Mouse (Mus musculus): ENCODE data around the gene Klhl42. TPM values are rescaled to one million over a fixed set of nuclear protein-coding genes. Genes with fewer than 3 reads are reported as not detected.
A peak's percentile ranks its signal among the peaks of the same experiment; 100 is the strongest.

Gene Klhl42
- total RNA-seq, 2 experiments from 2014 or later = 1.2 to 1.5 TPM

DNA sequence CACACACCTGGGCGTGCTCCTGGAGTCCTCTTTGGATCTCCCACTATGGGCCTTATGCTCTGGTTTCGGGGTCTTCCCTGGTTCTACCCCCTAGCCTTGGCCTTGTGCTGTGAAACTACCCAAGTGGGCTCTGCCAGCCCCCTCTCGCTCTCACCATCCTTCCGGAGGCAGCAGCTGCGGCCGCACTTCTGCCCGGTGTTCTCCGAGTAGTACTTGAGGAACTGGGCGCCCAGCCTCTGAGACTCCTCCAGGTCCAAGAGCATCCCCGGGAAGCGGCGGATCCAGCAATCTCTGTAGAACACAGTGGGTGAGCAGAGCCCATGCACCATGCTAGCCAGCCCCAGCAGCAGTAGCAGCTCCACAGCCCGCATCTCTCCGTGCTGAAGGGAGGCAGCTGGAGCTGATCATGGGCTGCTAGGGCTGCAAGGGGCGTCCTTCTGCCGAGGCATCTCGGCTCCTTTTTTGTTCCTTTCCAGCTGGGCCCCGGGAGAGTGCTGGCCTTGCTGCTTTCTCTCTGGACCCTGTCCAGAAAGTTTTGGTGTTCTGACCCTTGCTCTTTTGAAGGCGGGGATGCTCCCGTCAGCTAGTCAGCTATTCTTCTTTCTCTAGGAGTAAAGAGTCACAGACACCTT is 4.5 kb upstream of the Klhl42 start, which contains the start of gene Mansc4:
Mansc4 (minus strand) TSS at position 439 of the 632 bp plus-strand sequence.
- no peak for DNase-seq (ENCODE audit: low spot score)

DNA sequence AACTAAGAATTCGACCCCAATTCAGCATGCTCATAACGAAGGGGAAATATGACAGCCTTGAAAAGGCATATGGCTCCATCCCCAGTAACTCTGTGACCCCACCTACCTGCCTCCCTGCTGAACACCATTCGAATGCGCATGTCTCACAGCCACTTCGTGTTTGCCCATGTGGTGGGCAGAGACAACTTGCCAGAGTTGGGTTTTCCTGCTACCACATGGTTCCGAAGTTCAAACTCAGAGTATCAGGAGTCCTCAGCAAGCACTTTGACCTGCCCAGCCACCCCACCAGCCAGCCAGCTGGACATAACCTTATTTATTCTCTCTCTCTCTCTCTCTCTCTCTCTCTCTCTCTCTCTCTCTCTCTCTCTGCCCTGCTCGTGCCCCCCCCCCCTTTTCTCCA is 3.4 kb upstream of the Klhl42 start:
- no peak for DNase-seq (ENCODE audit: low spot score)

DNA sequence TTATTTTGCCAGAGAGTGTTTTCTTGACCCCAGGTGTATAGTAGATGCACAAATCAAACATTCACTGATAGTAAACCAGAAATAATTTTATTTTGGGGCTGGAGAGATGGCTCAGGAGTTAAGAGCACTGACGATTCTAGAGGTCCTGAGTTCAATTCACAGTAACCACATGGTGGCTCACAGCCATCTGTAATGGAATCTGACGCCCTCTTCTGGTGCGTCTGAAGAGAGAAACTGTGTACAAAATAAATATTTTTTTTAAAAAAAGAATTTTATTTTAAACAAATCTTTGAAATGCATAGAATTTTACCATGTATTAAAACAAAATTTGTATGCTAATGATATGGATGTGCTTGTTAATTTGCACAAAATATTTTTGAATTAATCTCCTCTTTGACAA is 2.7 kb upstream of the Klhl42 start:
- DNase-seq (ENCODE audit: low spot score) = no peak

DNA sequence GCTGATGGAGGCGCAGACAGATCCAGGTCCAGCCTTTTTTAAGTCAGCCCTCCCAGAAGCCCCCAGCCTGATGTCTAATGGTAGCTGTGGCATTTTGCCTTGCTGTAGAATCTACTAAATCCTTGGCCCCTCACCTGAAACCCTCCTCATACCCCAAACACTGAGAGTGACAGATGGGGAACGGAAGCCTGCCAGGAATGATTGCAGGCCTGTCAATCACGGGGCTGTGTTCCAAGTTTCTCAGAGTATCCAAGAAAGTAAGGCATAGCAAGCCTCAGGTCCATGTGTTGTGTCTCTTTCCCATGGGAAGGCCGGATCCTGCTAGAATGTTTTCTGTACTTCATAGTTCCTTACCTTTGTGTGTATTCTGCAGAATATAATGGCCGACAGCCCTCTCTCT is 988 bp upstream of the Klhl42 start:
- DNase-seq (ENCODE audit: low spot score) = no peak

DNA sequence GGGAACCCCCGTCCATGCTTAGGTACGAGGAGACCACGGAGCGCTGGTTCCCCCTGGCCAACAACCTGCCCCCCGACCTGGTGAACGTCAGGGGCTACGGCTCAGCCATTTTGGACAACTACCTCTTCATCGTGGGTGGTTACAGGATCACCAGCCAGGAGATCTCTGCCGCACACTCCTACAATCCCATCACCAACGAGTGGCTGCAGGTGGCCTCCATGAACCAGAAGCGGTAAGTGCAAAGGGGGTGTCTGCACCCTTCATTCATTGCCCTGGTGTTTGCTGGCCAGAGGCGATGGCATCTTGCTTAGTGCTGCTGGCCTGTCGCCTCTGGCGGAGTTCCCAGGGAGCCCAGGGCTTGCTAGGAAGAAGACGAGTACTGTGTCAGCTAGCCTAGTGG is 957 bp downstream of the Klhl42 start:
- peak; percentile 42 for DNase-seq (ENCODE audit: low spot score)

DNA sequence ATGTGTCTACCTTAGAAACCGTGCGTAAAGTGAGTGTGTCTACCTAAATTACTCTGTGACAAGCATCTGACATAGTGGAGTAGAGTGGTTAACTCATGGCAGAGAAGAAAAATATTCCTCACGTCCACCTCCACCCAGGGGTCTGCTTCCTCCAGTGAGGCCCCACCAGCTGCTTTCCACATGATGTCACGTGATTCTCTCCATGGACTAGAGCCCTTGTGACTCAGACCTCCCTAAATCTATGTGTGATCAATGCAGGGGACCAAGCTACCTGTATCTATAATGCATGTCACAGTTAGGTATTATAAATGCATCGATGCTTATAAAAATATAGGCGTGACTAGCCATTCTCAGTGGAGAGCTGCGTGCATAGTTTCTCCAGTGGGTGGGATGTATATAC is 3.6 kb downstream of the Klhl42 start:
- DNase-seq (ENCODE audit: low spot score) = no peak

DNA sequence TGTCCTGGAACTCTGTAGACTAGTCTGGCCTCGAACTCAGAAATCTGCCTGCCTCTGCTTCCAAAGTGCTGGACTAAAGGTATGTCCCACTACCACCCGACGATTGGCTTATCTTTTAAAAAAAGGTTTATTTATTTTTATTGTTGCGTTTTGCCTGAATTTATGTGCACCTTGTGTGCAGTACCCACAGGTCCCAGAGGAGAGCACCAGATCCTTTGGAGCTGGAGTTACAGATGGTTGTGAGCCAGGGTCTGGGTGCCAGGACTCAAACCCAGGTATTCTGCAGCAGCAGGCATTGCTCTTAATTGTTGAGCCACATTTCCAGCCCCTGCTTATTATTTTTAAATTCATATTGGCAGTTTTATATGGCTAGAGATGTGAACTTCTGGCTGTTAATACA is 4.9 kb downstream of the Klhl42 start:
- DNase-seq (ENCODE audit: low spot score) = no peak

DNA sequence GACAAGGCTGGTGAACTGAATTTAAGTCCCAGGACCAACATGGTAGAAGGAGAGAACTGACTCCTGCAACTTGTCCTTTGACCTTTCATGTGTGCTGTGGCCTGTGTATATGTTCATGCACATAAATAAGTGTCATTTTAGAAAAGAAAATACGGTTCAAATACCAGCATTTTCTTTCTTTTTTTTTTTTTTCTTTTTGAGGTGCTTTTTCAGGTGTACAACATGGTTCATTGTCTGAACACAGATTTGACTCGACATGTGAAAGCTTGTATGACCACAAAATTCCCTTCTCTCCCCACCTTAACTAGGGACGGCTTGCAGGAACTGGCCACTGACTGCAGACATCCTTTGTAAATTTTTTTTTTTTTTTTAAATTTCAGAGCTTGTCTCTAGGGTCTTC is 5.8 kb downstream of the Klhl42 start:
- no peak for DNase-seq (ENCODE audit: low spot score)

DNA sequence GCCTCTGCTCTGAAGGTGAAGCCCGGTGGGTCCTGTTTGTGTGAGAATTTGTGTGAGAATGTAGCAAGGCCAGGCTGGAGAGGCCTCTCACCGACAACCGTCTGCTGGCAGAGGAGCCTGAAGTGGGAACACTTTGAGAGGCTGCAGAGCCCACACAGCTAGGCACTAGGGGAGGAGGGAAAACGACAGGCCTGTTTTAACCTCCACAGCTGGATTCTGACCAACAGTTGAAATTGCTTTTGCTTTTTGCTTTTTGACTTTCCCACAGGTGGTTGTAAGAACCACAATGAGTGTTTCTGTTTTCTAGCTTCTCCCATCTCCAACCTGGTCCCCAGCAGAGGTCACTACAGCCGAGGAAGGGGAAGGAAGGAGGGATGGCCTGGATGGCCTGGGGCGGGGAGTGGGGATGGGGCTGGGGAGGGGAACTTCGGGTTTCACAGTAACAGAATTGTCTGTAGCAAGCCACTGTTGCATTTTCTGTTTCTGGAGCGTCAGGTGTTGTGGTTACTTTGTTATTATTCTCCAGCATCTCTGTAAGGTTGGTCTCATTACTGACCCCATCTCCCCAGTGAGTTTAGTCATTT is 6.3 kb downstream of the Klhl42 start:
- DNase-seq (ENCODE audit: low spot score) = no peak

DNA sequence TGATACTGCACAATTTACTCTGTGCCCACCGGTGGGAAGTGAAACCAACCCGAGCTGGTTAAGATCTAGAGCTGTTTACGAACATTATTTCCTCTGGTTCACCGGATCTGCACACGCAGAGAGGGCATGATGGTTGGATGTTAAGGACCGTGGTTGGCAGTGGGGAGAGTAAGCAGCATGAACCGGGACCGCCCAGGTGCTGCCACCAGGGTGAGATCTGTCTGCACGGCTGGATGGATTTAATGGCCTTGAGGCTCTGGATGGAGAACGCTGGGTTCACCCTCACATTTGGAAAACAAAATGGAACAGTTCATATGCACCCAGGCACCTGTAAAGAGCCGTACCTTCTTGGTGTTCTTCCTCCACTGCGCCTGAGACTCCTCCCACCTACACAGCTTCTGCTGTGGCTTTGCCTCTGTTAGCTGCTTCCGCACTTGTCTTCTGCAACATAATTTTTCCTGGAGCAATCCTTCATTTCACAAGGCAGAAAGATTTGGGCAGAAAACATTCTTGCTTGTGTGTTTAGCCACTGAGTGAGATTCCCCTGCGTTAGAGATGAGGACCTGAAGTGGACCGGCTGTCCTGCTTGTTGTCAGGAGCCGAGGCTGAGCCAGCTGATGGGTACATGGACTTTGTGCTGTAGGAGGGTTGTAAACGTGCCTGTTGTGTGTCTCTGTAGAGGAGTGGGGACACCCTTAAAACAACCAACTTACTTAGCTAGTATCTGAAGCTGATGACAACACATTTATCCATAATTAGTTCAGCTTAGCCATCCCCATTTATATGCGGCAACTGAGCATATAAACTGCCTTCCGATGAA is 8.5 kb downstream of the Klhl42 start:
- no peak for DNase-seq (ENCODE audit: low spot score)

DNA sequence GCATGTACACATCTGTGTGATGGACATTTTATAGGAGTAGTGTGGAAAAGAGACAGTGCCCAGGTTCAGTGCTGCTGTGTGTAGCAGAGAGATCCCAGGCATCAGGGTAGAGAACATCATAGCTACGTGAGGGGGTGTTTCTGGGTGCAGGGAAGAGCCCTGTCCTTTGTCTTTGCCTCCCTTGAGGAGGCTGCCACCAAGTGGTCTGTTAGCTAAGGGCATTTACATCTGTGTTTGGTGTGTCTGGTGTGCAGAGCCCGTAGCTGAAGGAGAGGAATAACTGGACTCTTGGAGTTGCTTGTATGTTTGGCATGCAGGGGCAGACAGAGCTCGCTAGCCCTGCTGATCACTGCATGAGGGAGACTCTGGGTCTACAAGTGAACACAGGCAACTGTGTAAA is 11.1 kb downstream of the Klhl42 start:
- DNase-seq (ENCODE audit: low spot score) = no peak

DNA sequence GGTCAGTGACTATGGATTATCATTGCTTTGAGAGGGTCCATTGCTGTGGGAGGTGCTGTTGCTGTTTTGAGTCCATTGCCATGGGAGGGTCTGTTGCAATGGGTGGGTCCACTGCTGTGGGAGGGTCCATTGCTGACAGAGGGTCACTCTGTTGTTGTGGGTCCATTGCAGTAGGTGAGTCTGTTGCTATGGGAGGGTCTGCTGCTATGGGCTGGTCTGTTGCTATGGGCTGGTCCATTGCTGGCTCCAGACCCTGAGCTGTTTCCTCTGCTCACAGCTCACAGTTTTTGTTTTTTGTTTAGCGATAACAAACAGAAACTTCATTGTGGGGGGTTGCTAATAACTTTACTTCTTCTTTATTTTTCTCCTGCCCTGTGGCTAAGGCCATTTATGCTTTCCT is 14.3 kb downstream of the Klhl42 start:
- DNase-seq (ENCODE audit: low spot score) = no peak

DNA sequence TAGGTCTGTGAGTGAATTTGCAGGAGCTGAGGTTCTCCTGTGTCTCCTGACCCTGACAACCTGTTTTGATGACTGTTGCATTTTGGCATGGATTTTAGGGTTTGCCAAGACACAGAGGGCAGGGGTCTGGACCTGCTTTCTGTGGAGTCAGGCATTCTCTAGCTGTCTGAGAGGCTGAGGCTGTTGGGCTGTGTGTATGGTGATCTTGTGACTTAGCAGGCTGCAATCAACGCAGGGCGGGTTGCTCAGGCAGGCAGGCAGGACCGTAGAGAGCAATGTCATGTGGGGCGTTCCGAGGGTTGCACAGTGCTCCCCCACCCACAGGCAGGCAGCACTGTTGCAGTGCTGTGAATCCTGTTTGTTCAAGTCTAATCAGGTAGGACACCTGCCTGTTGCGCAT is 15.5 kb downstream of the Klhl42 start:
- no peak for DNase-seq (ENCODE audit: low spot score)

DNA sequence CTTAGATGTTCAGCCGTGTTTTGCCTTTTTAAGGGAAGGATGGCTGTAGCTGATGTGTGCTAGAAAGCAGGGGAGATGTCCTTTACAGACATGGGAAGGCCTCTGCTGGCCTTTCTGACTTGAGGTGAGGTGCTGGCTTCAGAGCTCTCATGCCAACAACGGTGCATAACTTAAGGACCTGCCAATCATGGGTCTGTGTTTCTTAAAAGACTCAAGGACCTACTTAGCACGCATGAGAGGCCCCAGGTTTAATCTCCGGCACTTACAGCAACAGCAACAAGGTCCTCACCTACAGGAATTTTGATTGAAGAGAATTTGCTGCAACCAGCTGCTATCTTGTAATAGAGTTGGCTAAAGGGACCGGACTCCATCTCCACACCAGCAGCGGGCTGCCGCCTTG is 18.1 kb downstream of the Klhl42 start:
- no peak for DNase-seq (ENCODE audit: low spot score)

DNA sequence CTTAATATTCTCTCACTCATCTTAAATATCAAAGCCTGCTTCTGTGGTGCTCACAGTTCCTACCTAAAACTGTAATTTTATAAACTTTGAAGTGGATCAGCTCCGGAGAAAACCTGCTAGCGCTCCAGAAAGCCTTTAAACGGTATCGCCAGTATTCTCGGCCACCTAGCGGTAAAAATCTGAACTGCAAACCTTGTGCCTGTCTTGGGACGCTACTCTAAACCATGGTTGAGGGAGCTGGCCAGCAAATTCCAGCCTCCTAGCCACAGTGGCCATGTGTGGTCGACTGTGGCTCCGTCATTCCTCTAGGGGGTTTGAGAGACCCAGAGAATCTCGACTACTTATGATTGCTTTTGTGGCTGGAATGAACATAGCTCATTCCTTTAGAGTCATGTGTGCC is 25.4 kb downstream of the Klhl42 start:
- DNase-seq (ENCODE audit: low spot score) = peak; percentile 89

DNA sequence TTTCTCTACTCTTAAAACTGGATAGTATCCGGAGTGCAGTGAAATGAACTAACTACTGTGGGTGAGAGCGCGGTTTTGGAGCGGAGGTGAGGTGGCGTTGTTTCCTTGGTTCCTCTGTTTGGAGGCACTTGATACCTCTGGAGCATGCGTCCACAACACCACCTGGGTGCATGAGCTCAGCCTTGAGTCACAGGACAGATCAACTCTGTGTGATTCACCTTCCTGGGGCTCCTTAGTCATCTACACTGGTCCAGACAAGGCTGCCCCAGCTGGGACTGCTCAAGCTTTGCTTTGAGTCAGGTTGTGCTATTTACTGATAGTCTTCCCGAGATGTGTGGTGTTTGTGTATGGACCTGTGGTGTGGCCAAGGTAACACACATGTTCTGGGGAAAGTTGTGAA is 26.6 kb downstream of the Klhl42 start:
- DNase-seq (ENCODE audit: low spot score) = no peak

DNA sequence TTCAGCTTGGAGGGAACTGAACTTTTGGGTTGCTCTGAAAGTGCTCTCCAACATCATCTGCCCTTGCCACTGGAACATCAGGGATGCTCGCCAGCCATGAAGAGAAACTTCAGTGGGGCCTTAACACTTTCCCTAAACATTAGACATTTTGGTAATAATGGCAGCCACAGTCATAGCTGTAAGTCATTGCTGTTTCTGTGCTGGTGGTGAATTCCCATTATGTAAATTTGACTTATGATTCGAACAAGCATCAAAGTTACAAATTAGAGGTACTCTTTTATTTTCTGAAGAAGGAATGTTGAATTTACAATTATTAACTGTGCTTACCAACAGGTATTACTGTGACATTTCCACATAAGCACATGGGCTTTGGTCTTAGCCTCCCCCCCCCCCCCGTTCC is 27.0 kb downstream of the Klhl42 start:
- no peak for DNase-seq (ENCODE audit: low spot score)

DNA sequence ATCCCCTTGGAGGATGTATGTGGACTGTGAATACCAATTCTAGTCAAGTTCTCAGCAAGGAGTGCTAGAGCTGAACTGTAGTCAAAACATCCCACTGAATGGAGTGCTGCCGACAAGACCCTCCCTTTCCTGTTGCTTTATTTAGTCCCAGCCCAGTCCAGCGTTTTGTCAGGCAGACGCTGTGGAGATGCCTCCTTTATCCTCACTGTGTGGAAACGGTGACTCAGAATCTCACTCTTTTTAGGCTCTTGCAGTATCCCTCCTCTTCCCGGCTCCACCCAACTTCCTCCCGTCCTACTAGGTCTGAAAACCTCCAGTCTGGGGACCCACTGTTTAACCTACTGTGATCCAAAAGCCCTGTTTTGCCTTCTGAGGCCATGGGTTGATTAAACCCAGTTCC is 30.1 kb downstream of the Klhl42 start:
- no peak for DNase-seq (ENCODE audit: low spot score)

DNA sequence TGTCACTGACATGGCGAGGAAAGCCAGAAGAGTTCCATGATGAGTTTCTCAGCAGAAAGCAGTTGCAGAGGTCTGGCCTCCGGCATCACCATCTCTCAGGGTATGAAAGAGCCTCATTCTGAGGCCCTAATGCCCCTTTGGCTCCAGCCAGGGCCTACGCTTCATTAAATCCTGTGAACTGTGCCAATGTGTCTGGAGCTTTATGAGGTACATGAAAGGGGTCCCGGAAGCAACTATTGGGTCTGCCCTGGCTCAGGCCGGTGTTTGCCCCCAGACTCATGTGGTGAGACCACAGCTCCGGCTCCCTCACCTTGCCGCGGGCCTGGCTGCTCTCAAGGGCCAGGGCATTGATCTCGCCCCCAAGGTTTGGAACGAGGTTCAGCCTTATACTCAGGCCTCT is 36.1 kb downstream of the Klhl42 start:
- DNase-seq (ENCODE audit: low spot score) = no peak

DNA sequence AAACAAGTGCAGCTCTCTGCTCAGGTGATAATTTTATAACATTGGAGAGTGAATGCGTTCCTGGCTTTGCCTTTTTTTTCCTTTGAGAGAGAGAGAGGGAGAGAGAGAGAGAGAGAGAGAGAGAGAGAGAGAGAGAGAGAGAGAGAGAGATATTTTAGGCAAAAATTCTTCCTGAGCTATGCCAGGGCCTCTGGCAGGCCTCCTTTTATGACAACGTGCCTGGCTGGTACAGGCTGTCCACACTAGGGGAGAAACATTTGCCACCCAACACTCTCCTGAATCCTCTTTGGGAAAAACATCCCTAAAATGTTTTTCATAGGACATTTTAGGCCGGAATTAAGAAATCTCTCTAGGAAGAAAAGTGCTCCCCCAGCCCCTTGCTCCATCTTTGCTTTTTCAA is 47.1 kb downstream of the Klhl42 start:
- no peak for DNase-seq (ENCODE audit: low spot score)

DNA sequence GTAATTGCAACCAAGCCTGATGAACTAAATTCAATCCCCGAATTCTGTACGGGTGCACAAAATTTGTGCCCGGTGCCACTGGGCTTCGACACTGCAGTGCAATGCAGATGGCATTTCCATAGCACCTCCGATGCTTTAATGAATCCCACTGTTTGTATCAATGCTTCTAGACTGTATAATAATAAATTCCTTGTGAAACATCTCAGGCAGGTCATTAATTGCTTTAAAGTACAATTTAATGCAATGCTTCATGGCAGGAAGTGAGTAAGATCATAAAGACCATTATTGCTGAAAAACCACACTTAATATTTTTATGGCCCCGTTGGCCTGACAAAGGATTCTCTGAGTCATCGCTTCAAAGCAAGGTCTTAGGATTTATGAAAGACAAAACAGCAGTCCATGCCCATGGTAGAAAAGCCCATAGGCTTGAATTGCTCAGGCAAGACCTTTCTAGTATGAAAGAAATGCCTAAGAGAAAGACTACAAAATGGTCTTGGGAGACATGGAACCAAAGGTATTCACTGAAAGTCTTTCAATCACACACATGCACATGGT is 49.5 kb downstream of the Klhl42 start:
- no peak for DNase-seq (ENCODE audit: low spot score)

DNA sequence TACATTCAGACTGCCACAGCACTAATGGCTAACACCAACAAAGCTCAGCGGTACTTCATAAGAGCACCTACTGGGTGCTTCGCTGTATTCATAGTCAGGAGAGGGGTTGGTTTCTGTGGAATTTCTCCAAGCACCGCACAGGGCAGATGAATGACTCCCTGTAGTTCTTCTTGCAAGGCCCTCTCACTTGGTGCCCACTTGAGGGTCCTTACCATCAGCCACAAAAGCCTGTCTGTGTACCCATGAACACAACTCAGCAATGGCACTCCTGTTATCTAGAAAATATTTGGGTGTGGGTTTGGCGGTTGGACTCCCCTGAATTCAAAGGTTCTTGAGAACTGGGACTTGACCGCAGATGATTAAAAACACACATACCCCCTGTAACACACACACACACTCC is 53.5 kb downstream of the Klhl42 start:
- DNase-seq (ENCODE audit: low spot score) = no peak

DNA sequence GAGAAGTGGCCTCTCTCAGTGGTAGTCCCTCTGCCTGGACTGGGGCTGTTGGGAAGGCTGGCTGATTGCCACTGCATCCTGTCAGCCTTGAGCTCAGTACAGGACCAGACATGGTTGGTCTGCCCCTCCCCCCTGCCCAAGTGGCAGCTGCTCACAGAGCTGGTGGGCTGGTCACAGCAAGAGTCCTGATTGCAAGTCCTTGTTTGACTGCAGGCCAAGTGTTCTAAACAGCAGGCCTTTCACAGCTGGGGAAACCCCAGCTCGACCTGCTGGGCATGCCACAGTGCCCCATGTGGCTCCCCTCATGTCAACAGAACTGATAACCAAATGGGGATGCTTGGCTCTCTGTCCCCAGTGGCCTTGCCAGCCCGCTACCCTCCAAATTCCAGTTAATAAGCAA is 54.1 kb downstream of the Klhl42 start:
- DNase-seq (ENCODE audit: low spot score) = no peak
